Mouse (Mus musculus) embryonic facial prominence, embryonic 11.5 days (tissue): ENCODE measurements around the gene Slc6a17. TPM values are rescaled to one million over a fixed set of nuclear protein-coding genes. Genes with fewer than 3 reads are reported as not detected.

Source experiments
- ATAC-seq: fragments of 200-750 bp; cut with Nextera tagmentation; replicated peaks from 2 replicates; pipeline ENCODE4 v1.8.0; 2017; ENCODE audit warnings: low read depth; ENCODE audit not compliant: insufficient number of reproducible peaks, low FRiP score, low TSS enrichment
- DNase-seq: peaks from one replicate; pipeline ENCODE4 v3.0.0-alpha.2; 2015; ENCODE audit warnings: low spot score
- H3K27ac ChIP-seq: fragments of 300-500 bp; sonication (generic); replicated peaks from 2 replicates; pipeline ENCODE4 v1.5.1; 2014; ENCODE audit warnings: mild to moderate bottlenecking, low read depth, low read length, control low read depth
- H3K27me3 ChIP-seq: fragments of 300-500 bp; sonication (generic); 2 replicates; pipeline ENCODE4 v1.6.1; 2014; ENCODE audit warnings: mild to moderate bottlenecking, low read length, moderate library complexity, mixed read lengths; ENCODE audit not compliant: control insufficient read depth, insufficient read depth
- H3K36me3 ChIP-seq: fragments of 300-500 bp; sonication (generic); replicated peaks from 2 replicates; pipeline ENCODE4 v1.6.1; 2014; ENCODE audit warnings: low read depth, mild to moderate bottlenecking, low read length, moderate library complexity, mixed read lengths; ENCODE audit not compliant: control insufficient read depth, insufficient read depth
- H3K4me1 ChIP-seq: fragments of 300-500 bp; sonication (generic); 2 replicates; pipeline ENCODE4 v1.6.1; 2014; ENCODE audit warnings: low read length, mixed read lengths; ENCODE audit not compliant: control insufficient read depth, insufficient read depth
- H3K4me2 ChIP-seq: fragments of 300-500 bp; sonication (generic); 2 replicates; pipeline ENCODE4 v1.6.1; 2014; ENCODE audit warnings: low read depth, mild to moderate bottlenecking, control low read depth, low read length, moderate library complexity
- H3K4me3 ChIP-seq: fragments of 300-500 bp; sonication (generic); 2 replicates; pipeline ENCODE4 v1.5.1; 2014; ENCODE audit warnings: low read depth, low read length, control low read depth
- H3K9ac ChIP-seq: fragments of 300-500 bp; sonication (generic); replicated peaks from 2 replicates; pipeline ENCODE4 v1.6.1; 2014; ENCODE audit warnings: mild to moderate bottlenecking, control low read depth, low read length
- H3K9me3 ChIP-seq: fragments of 300-500 bp; sonication (generic); replicated peaks from 2 replicates; pipeline ENCODE4 v1.6.1; 2016; ENCODE audit warnings: mild to moderate bottlenecking, low read length, inconsistent platforms, mixed read lengths; ENCODE audit not compliant: control insufficient read depth
- WGBS: fragments of 180-500 bp; shearing (Covaris S2); extraction: QIAGEN DNeasy Blood & Tissue Kit; methylation state at CpG from one replicate; pipeline ENCODE4 v1.1.7; 2014; 5-methylcytosine and 5-hydroxymethylcytosine counted together
- polyA plus RNA-seq: library from polyadenylated mRNA; unstranded; fragments of >200 nt; fragmentation: Nextera tagmentation; extraction: Ambion mirVana; gene quantifications from 2 replicates; pipeline ENCODE4 v1.2.1, GENCODE M21; 2014

The Slc6a17 gene
- polyA plus RNA-seq, 1 experiment from 2014 or later, result 2.9 TPM

- ATAC-seq (no peak), DNase-seq (no peak)
- Histone ChIP-seq H3K9me3 (no peaks in the 10 kb centered on the region), H3K4me1 (no peaks in the 10 kb centered on the region), H3K9ac (no peak overlapping the region), H3K36me3 (no peaks in the 10 kb centered on the region; the same call in 1 of the 2 replicates), H3K27me3 (no peaks in the 10 kb centered on the region), H3K4me2 (no peak overlapping the region), H3K4me3 (no peak overlapping the region), H3K27ac (no peak overlapping the region)
- WGBS, result 82% methylated on average over 2 of the region's 2 CpGs
Measured at GRCm38 (mm10) chr3:107503716-107504115, 14.1 kb downstream of the Slc6a17 start.

- Histone ChIP-seq H3K27me3 (no peaks in the 10 kb centered on the region), H3K4me3 (no peak overlapping the region), H3K4me2 (no peak overlapping the region), H3K27ac (no peak overlapping the region), H3K4me1 (no peaks in the 10 kb centered on the region), H3K9me3 (no peaks in the 10 kb centered on the region), H3K9ac (no peak overlapping the region), H3K36me3 (no peaks in the 10 kb centered on the region; the same call in 1 of the 2 replicates)
- ATAC-seq (no peak), DNase-seq (no peak)
- whole genome bisulfite sequencing, result 75% methylated on average over 7 of the region's 7 CpGs
Measured at GRCm38 (mm10) chr3:107501702-107502151, 16.1 kb downstream of the Slc6a17 start.

DNA sequence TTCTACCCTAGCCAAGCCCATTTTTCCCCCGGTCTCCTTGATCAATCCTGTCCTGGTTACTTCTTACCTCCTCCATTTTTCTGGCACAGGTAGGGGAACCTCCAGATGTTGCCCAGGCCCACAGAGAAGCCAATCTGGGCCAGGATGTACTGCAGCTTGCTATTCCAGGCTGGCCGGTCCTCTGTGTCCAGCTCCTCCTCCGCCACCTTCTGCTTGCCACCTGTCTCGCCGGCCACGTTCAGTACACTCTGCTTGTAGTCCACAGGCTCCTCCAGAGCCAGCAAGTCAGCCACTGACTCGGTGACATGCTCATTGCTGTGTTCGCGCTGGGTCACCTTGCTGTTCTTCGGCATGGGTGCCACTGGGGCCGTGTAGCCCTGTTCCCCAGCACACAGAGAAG lies 17.5 kb downstream of the Slc6a17 start:
- no peak overlapping the region for H3K27ac ChIP-seq
- H3K4me3 ChIP-seq, result no peak overlapping the region
- H3K4me1 ChIP-seq, result no peaks in the 10 kb centered on the region
- H3K36me3 ChIP-seq, result no peaks in the 10 kb centered on the region; the same call in 1 of the 2 replicates
- WGBS, result 96% methylated on average over 11 of the region's 11 CpGs
- H3K27me3 ChIP-seq, result no peaks in the 10 kb centered on the region
- no peak for ATAC-seq
- no peak overlapping the region for H3K9ac ChIP-seq
- H3K9me3 ChIP-seq, result no peaks in the 10 kb centered on the region
- no peak for DNase-seq
- no peak overlapping the region for H3K4me2 ChIP-seq

GRCm38 (mm10) chr3:107496086-107496850 lies 21.6 kb downstream of the Slc6a17 start:
- Histone ChIP-seq H3K4me1 (no peaks in the 10 kb centered on the region), H3K4me3 (no peak overlapping the region), H3K27me3 (no peaks in the 10 kb centered on the region), H3K27ac (no peak overlapping the region), H3K4me2 (no peak overlapping the region), H3K9me3 (no peaks in the 10 kb centered on the region), H3K36me3 (no peaks in the 10 kb centered on the region; the same call in 1 of the 2 replicates), H3K9ac (no peak overlapping the region)
- ATAC-seq (no peak), DNase-seq (no peak)
- WGBS, result 77% methylated on average over 13 of the region's 13 CpGs

DNA sequence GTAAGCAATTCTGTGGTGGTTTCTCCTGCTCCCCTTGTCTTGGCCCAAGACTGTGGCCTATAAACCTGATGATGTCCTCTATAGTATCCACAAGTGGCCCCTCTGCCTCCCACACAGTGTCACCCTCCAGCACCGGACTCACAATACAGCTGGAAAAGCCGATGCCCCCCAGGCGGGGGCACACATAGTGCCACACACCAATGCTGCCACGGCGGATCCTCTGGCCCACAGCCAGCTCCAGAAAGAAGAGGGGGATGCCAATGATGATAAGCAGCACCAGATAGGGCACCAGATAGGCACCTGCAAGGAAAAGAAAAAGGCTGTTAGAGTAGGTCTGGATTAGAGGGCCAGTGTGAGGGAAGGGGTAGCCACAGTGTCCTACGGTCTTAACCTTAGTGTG lies 22.3 kb downstream of the Slc6a17 start:
- Histone ChIP-seq H3K27me3 (no peaks in the 10 kb centered on the region), H3K4me2 (no peak overlapping the region), H3K4me3 (no peak overlapping the region), H3K9ac (no peak overlapping the region), H3K27ac (no peak overlapping the region), H3K36me3 (no peaks in the 10 kb centered on the region; the same call in 1 of the 2 replicates), H3K9me3 (no peaks in the 10 kb centered on the region), H3K4me1 (no peaks in the 10 kb centered on the region)
- ATAC-seq (no peak), DNase-seq (no peak)
- WGBS, result 97% methylated on average over 6 of the region's 6 CpGs

DNA sequence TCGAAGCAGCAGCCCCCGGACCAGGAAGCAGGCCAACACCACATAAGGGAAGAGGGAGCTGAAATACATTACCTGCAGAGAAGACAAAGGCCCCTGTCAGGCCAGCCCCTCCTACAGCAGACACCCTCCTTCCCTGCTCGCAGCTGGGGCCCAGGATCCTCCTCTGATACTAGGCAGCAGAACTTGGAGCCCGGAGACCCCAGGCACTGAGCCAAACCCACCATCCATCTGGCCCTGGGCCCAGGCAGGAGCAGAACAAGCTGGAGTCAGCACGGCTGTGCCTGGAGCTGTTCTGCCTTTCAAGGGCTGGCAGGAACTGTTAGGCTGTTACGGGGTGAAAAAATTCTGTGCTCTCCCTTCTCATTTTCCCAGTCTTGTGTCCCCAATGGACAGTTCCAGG lies 26.4 kb downstream of the Slc6a17 start:
- DNase-seq (no peak), ATAC-seq (no peak)
- 56% methylated on average over 6 of the region's 6 CpGs for WGBS

DNA sequence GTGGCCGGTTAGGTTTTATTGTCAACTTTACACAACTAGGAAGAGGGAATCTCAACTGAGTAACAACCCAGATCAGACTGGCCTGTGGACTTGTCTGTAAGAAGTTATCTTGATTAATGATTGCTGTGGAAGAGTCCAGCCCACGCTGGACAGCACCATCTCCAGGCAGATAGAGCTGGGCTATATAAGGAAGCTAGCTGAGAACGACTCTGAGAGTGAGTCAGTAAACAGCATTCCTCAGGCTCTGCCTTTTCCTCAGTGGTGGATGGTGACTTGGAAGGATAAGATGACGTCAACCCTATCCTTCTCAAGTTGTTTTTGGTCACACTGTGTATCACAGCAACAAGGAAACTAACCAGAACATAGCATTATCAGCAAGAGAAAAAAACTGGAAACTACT lies 29.2 kb downstream of the Slc6a17 start:
- no peaks in the 10 kb centered on the region for H3K9me3 ChIP-seq
- H3K4me3 ChIP-seq, result no peak overlapping the region
- H3K36me3 ChIP-seq, result no peaks in the 10 kb centered on the region
- DNase-seq (no peak), ATAC-seq (no peak)
- no peaks in the 10 kb centered on the region for H3K4me1 ChIP-seq
- H3K9ac ChIP-seq, result no peak overlapping the region
- 60% methylated on average over 4 of the region's 4 CpGs for WGBS
- no peak overlapping the region for H3K4me2 ChIP-seq
- no peaks in the 10 kb centered on the region for H3K27me3 ChIP-seq
- H3K27ac ChIP-seq, result no peak overlapping the region

More for the DNA sequence above, 26.4 kb downstream of the Slc6a17 start:
- Histone ChIP-seq H3K9ac (no peak overlapping the region), H3K27ac (no peak overlapping the region), H3K4me3 (no peak overlapping the region), H3K27me3 (no peaks in the 10 kb centered on the region), H3K4me2 (no peak overlapping the region), H3K9me3 (no peaks in the 10 kb centered on the region), H3K4me1 (no peaks in the 10 kb centered on the region), H3K36me3 (no peaks in the 10 kb centered on the region)

DNA sequence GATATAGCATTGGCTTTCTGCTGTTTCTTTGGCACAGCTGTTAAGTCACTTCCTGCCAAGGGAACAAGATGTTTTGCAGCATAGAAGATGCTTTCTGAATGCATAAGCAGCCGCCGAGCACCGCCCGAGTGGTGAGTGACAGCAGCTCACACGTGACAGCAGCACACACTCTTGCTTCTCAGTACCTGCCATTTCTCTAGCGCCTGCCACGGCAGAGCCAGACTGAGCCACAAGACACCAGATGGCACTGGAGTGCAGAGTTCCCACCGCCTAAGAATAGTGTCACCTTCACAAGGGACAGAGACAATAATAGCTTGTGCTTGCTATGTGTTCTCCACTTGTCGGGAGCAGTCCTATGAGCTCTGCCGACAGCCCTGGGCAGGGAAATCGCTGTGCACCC lies 34.5 kb downstream of the Slc6a17 start:
- Histone ChIP-seq H3K27ac (no peak overlapping the region), H3K36me3 (no peaks in the 10 kb centered on the region), H3K4me1 (no peaks in the 10 kb centered on the region), H3K4me2 (no peak overlapping the region), H3K27me3 (no peaks in the 10 kb centered on the region), H3K9ac (no peak overlapping the region), H3K4me3 (no peak overlapping the region), H3K9me3 (no peaks in the 10 kb centered on the region)
- ATAC-seq, result no peak
- no peak for DNase-seq
- WGBS, result 46% methylated on average over 11 of the region's 11 CpGs
